Mouse (Mus musculus) thymus, adult 2 months (tissue): ENCODE measurements around the gene Acvr1b.

Source experiments
- CTCF ChIP-seq: fragments of 200-500 bp; IDR thresholded peaks from 2 replicates; pipeline ENCODE4 v1.5.1; 2012; ENCODE audit warnings: mild to moderate bottlenecking, control low read depth, low read length, moderate library complexity, borderline replicate concordance; ENCODE audit not compliant: control insufficient read depth, poor library complexity, insufficient read depth; ENCODE audit errors: extremely low read depth
- POLR2A ChIP-seq: fragments of 200-500 bp; IDR thresholded peaks from 2 replicates; pipeline ENCODE4 v1.6.1; 2012; ENCODE audit warnings: mild to moderate bottlenecking, low read length, control low read depth, moderate library complexity; ENCODE audit not compliant: control insufficient read depth, poor library complexity, insufficient read depth; ENCODE audit errors: extremely low read depth

DNA sequence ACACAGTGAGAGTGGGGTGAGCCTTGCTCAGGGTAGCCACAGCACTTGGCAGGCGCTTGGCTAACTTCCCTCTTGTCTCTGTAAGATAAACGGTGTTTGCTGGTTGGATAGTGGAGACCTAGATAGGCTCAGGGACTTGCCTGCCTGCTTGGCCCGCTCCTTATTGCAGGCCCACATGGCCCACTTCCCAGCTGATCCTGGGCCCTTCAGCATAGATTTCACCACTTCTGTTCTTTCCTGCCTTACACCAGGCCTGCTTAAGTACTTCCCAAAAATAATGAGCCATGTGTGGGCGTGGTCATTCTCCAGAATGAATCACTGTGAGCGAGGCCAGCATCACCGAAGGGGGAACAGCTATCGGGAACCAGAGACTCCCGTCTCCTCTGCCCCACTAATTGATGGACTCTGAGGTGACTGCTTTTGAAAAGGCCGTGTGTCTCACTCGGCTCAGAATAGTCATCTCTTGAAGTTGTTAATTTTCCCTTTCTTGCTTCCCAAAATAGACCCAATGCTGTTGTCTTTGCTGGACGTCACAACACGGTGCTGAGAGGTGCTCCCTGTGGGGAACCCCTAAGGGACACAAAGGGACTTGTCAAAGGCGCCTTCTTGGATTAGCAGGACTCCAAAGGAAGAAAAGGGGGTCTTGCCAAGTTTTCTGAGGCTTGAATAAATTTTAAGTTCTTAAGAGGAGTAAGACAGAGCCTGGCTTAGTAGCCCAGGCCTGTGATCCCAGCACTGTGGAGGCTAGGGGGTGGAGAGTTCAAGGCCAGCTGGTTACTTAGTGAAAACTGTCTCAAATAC lies 17.8 kb downstream of the Acvr1b start:
- TF ChIP-seq CTCF (no peak), POLR2A (no peak)
